Mouse (Mus musculus) hindlimb bud, embryonic 11.5 days (tissue): ENCODE measurements around the gene Usp50.

Source experiments
- DNase-seq: peaks from one replicate; pipeline ENCODE4 v3.0.0-alpha.2; 2012; ENCODE audit warnings: low read depth, low spot score; ENCODE audit errors: extremely low spot score

Usp50 gene

DNA sequence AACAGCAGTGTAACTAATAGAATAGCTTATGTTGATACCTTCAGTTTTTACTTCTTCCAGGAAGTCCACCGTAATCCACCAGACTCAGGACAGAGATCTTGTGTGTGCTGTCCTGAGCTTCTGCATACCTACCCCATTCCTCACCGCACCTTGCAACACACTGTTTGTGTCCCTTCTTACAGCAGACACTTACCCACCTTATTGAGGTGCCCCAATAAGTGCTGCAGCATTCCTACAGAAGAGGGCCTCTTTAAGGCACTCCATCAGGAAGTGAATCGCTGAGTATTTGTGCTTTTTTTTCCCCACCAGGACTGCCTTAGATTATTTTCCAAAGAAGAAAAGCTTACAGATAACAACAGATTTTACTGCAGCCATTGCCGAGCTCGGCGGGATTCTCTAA lies 27.6 kb downstream of the Usp50 start:
- no peak for DNase-seq

DNA sequence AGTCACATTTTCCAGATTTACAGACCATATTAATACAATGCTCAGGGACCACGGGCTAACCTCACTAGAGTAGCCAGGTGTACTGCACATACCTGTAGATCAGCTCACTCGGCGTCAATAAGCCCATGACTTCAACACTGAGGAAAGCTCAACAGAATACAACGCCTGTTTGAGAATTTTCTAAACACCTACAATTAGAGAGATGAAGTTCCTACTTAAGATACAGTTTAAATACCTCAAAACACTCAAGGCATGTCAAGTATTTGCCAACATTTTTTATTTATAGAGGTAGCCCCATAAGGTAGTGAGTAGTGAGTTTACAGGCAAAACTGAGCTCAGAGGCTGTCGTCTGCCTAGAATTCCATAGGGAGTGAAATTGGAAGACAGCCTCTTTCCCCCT lies 39.9 kb downstream of the Usp50 start:
- DNase-seq = no peak

DNA sequence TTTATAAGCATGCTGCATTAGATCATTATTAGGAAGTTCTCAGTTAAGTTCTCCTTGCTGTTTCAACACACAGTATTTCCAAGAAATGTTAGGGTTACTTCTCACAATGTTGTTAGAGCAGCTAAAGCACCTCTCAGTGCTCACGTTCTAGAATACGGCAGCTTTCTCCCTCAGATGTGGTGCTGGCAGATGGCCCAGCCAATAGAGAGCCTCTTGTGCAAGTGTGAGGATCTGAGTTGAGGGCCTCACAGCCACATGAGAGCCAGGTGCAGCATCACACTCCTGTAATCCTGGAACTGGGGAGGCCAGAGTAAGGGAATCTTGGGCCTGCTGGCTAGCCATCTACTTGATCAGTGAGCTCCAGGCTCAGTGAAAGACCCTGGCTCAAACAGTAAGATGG lies 43.0 kb downstream of the Usp50 start:
- DNase-seq = no peak

DNA sequence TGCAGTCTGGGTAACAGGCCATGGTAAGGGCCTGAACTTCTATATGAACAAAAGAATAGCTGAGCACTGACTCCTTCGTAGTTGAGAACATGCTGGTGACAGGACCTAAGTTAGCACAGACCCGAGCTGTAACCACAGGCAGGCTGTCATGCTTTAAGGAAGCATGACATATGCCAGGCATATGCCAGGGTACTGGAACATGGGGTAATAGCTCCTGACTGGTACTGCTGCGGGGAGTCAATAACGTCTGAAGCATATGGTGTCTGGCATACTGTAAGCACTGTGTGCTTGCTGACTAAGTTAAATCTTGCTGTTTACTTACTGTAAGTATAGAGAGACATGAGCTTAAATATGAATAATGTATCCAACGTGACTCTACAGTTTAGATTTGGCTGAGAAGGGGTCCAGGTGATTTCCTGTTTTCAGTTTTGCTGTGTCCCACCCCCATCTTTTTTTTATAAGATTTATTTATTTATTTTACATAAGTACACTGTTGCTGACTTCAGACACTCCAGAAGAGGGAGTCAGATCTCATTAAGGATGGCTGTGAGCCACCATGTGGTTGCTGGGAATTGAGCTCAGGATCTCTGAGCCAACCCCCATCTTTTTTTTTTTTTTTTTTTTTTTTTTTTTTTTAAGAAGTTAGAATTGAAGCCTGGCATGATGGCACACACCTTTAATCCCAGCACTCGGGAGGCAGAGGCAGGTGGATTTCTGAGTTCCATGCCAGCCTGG lies 47.8 kb downstream of the Usp50 start:
- DNase-seq = no peak

DNA sequence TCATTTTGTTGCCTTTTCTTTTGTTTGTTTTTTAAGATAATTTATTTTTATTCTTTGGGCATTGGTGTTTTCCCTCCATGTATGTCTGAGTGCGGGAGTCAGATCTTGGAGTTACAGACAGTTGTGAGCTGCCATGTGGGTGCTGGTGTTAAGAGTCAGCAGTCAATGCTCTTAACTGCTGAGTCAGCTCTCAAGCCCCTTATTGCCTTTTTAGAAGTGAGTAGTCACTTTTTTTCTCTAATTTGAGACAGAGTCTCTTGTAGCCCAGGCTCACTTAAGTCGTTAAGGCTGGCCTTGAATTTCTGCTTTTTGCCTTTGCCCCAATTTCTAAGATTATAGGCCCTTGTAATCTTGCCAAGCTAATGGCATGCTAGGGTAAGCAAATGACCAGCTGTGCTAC lies 52.8 kb downstream of the Usp50 start:
- no peak for DNase-seq

DNA sequence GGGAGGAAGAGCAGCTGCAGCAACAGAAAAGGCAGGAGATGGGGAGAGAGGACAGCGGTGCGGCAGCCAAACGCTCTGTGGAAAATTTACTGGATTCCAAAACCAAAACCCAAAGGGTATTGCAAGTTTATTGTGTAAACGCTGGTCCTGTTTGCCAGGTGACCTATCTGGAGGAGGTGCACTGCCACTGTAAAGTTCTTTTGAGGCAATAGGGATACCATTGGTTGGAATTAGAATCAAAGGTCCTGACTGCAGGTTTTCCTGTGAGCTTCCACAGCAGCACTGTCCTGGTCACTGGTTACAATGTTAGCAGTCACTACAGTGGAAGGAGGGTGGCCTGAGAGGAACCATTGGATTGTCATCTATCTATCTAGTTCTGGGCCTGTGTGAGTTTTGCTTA lies 54.1 kb downstream of the Usp50 start:
- no peak for DNase-seq

DNA sequence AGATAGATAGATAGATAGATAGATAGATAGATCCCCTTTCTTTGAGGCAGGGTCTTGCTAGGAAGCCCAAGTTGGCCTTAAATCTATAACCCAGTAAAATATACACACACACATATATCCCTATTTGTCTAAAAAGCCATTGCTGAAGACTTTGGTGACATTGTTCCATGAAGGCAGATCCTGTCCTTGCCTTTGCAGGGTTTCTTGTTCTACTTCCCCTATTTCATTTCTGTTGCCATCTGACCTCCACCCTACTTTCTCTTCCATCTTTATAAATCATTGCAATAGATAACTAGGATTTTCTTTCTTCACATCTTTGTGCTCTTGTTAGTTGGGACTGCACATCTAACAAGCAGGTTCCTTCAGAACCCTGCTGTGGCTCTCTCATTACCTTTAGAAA lies 70.3 kb downstream of the Usp50 start:
- DNase-seq = no peak

DNA sequence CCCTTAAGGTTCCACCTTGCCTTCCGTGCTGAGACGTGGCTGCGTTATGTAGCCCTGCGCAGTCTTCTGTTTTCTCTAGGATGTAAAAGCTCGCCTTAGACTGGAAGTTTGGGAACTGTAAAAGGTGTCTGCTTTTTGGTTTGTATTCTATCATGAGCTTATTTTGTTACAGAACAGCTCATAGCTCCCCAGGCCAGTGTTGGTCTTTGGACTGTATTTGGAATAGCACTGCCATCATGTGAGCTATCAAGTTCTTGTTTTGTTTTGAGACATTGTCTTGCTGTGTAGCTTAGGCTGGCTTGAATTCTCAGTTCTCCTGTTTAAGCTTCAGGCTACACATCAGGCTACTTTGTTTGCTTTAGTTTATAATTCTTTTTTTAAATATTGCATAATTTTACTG lies 70.7 kb downstream of the Usp50 start:
- DNase-seq = no peak

DNA sequence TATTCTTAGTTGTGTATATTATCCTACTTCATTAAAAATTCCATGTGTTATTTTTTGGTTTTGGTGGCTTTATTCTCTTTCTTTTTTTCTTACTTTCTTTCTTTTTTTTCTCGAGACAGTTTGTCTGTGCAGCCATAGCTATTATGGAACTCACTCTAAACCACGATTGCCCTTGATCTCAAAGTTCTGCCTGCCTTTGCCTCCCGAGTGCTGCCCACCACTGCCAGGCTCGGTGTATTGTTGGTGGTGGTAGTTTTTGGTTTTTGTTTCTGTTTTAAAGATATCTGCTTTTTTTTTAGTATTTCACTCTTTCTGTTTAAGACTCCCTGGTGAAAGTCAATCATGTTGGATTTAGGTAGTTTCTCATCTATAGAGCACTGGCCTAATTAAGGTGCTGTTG lies 74.9 kb downstream of the Usp50 start:
- DNase-seq = no peak

DNA sequence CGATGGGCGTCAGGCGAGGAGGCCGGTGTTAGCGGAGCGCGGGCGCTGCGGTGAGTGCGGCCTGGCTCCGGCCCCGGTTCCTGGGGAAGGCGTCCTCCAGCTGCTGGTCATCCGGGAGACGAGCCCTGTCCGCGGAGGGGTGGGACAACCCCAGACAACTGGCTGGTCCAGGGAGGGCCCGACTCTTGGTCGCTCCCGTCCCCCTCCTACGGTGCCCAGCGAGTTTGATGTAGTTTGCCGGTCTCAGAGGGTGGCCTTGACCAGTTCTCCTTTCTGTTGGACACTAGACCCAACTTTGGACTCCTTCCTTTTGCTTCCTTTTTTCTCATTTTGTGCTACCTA lies 75.9 kb downstream of the Usp50 start:
- no peak for DNase-seq

DNA sequence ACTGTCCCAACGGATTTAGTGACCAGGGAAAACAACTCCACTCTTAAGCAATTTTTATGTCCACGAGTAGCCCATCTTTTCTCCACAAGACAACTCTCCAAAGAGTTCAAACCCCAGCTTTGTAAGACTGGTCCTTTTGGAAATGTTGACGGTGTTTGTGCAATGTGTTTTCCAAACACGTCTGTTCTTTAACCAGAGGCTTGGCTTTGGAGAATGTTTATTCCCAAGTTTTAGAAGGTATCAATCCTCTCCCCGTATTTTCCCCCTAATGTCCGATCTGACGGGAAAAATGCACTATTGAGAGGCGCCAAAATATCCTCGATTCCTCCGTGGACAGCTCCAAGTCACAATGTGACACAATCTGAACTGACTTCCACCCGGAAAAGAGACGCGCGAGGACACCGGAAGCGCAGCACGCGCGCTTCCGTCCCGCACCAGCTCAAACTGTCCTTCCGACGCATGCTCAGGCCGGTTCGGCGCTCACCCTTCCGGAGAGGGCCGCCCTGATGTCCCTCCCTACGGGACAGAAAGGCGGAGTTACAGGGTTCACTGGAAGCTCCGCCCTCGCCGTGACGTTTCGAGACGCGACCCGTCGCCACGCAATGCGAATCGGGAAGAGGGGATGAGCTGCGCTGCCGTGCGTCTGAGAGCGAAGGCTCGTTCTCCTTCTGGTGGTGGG lies 76.4 kb downstream of the Usp50 start, which contains the start of gene Usp8:
TSS of gene Usp8 (plus strand) at position 570 of the 679 bp plus-strand sequence.
- DNase-seq = peak; percentile 85

DNA sequence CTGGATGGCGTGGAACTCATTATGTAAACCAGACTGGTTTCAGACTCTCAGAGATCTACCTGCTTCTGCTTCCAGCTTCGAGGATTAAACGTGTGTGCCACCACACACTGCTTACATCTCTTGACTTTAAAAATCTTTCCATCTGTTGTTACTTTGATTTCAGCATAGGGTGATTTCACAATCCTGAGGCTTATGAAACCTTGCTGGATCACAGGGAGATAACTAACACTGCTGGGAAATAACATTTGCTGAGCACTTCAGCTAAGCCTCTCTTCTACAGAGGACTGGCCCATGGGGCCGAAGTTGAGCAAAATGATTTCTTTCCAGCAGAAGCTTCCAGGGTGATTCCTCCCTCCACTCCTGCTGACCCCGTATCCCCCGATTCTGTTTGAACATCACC lies 88.0 kb downstream of the Usp50 start:
- no peak for DNase-seq

DNA sequence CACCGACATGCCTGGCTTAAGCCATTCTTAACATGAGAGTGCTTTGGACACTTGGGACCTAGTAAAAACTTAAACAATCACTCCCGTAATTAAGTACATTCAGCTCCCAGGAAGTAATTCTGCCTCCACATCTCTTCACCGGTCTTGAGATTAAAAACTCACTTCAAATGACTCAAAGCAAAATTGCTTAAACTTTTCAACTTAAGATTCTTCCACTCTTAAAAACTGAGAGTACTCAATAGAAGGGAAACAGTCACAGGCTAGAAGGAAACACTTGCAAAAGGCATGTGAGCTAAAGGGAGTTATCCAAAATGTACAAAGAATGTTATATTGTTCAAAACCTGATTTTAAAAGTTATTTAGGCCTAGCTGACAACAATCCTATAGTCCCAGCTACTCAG lies 92.0 kb downstream of the Usp50 start:
- DNase-seq = no peak

DNA sequence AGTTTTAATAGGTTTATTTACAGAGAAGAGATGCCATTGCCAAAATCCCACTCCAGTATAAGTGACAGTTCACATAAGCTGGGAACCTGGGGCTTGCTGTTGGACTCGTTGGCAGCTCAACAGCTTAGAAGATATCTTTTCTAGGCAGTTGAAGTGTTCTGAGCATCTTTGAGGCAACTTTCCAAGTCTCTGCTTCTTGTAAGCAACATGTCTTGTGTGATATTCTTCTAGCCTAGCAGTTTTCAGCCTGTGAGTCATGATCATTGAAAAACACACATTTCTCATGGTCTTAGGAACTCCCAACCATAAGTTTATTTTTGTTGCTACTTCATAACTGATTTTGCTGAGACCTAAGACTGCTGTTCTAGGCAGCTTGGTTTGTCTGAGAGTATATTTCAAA lies 100.3 kb downstream of the Usp50 start:
- no peak for DNase-seq

DNA sequence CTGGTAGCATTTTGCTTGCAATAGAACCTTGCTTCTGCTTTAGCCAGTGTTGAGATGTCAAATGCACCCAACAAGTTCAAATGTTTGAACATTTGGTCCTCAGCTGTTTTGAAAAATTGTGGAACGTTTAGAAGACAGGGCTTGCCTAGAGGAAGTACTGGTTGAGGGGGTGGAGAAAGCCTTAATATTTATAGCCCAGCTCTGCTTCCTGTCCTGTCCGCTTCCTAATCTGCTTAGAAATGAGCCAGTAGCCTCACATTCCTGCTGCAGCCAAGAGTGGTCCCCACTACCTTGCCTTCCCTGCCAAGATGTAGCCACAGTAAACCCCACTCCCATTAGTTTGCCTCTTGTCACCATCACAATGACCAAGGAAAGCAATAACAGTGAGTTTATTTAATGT lies 100.9 kb downstream of the Usp50 start:
- no peak for DNase-seq

DNA sequence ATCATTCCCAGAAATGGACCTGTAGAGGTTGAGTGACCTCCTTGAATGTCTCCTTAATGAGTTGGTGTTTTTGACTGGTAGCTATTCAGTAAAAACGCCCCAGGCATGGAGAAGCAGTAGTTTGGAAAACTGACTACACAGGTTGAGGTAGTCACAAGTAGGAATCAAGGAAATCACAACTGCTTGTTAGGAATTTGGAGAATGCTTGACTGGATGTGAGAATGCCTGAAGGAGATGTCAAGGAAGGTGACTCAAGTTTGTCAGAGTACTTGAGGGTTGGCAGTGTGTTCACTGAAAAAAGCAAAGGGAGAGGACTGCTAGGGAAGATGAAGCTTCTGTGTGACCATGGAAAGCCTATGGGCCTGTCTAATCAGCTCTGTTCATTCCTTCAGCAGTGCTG lies 105.9 kb downstream of the Usp50 start:
- DNase-seq = no peak

DNA sequence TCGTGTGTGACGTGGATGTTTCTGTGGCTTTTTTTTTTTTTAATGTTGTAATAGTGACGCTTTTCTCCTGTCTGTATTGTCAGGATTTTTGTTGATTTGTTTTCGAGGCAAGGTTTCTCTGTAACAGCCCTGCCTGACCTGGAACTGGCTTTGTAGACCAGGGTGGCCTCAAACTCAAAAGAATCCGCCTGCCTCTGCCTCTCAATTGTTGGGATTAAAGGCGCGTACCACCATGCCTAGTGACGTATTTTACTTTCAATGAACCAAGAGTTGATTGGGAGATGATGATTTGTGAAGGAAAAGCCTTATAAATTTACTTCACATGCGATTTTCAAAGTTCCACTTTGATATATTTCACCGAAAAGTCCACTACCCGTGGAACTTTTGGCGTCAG lies 107.2 kb downstream of the Usp50 start, which contains the start of gene Gabpb1:
TSS of gene Gabpb1 (minus strand) at position 216 of the 394 bp plus-strand sequence.
- DNase-seq = no peak

DNA sequence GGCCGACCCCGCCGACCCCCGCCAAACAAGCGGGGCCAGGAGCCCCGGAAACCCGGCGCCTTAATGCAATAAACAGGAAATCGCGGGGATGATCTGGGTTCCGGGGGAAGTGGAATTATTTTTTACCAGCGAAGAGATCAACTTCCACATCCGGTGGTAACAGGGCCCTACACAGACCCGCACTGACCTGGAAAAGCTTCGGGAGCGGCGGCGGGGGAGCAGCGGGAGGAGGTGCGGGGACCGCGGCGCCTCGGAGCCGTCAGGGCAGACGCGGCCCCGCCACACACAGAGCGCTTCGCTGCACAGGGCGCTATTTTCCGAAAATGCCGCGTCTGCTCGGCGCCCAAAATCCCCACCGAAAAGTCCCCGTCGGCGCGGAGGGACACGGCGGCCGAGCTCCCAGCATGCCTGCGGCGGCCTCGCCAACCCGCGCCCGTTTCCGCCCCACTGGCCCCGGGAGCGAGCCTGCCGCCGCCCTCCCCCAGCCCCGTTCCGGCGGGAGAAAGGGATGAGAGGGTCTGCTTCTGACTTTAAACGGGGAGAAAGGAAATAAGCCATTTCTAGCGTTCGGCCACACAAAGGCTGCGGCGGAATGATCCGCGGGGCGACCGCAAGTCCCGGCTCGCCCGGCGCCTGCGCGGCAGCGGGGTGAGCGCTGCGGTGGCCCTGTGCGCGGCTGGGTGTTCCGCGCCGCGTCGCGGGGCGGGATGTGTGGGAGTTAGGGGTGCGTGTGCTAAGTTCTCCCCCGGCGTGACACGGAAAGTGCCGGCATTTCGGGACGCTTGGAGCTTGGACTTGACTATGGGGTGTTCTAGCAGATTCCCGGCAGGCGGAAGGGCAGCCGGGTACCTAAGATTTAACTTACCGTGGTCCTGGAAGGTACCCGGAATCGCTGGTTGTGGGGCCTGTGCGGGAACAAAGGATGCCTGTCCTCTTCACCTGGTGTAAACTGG lies 107.8 kb downstream of the Usp50 start:
- no peak for DNase-seq

DNA sequence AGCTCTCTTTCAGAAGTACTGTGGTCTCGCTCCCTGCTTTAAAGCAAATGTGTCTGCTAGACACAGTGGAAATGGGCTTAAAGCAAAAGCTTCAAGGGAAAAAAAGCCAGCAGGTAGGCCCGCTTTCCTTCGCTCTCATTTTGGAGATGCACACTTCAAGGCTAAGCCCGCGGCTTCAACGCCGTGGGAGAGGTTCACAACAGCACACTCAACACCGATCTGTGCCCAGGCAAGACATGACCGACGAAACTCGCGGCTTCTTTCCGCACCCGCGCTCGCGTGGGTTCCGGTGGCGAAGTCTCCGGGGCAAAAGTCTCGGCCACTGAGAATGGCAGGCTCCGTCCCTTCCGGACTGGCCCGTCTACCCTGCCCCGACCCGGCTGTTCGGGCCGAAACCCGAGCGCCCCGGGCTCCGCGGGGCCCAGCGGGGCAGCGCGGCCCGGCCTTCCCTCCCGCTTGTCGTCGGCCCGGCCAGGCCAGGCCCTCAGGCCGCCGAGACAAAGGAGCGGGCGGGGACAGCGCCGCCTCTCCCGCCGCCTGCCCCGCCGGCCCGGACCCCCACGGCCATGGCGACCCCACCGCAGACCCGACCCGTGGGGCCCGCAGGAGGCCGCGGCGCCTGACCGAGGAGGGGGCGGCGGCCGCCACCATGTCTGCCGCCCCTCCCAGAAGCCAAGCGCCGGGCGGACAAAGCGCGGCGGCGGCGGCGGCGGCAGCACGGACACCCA lies 108.7 kb downstream of the Usp50 start:
- no peak for DNase-seq

DNA sequence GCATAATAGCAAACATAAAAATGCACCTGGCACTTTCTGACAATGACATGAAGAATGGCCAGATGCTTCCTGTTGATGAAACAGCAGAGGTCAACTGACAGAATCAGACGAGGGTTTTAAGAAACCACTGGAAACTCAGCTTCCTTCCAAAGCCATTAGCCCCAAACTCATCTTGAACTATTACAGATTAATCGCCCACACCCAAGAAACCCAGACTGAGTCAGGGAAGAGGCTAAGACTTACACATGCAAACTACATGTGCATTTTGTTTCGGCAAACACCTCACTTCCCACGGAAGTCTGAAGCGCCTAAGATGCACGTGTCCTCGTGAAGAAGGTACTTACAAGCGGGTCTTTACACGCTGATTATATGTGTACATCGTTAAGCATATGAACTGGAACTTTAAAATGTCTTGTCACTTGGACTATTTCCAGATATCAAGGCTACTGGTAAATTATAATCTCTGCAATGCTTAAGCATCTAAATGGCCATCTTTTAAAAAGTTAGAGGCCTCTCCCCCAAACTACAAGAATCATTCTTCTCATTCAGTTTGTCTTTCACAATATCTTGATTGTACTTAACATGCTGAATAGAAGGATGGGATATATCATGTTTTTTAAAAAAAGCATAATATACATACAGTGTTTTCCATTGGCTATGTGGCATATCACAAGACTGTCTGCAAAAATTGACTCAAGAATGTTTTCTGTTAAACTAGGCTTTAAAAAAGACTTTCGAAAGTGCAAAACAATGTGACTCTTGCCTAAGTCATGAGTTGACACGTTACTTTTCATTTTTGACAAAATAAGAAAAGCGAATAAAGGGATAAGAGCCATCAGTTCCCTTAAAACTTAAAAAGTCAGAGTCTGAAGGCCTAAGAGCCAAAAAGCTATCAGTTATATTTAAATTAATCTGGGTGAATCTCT lies 109.7 kb downstream of the Usp50 start:
- no peak for DNase-seq
